Mouse (Mus musculus) midbrain, embryonic 15.5 days (tissue): ENCODE results near the gene Gcnt4. TPM values are rescaled to one million over a fixed set of nuclear protein-coding genes. Genes with fewer than 3 reads are reported as not detected.

Experiments
- ATAC-seq: fragments of 200-750 bp; cut with Nextera tagmentation; replicated peaks from 2 replicates; pipeline ENCODE4 v1.8.0; 2017; ENCODE audit warnings: moderate TSS enrichment
- H3K27ac ChIP-seq: fragments of 300-500 bp; sonication (generic); 2 replicates; pipeline ENCODE4 v1.5.1; 2015; ENCODE audit warnings: mild to moderate bottlenecking, inconsistent platforms
- H3K27me3 ChIP-seq: fragments of 300-500 bp; sonication (generic); replicated peaks from 2 replicates; pipeline ENCODE4 v1.6.1; 2015; ENCODE audit warnings: inconsistent platforms
- H3K36me3 ChIP-seq: fragments of 300-500 bp; sonication (generic); replicated peaks from 2 replicates; pipeline ENCODE4 v1.6.1; 2015; ENCODE audit warnings: inconsistent platforms
- H3K4me1 ChIP-seq: fragments of 300-500 bp; sonication (generic); 2 replicates; pipeline ENCODE4 v1.6.1; 2015; ENCODE audit warnings: inconsistent platforms
- H3K4me2 ChIP-seq: fragments of 300-500 bp; sonication (generic); 2 replicates; pipeline ENCODE4 v1.6.1; 2015; ENCODE audit warnings: inconsistent platforms, mild to moderate bottlenecking, moderate library complexity
- H3K4me3 ChIP-seq: fragments of 300-500 bp; sonication (generic); 2 replicates; pipeline ENCODE4 v1.5.1; 2015; ENCODE audit warnings: mild to moderate bottlenecking, inconsistent platforms
- H3K9ac ChIP-seq: fragments of 300-500 bp; sonication (generic); 2 replicates; pipeline ENCODE4 v1.6.1; 2015; ENCODE audit warnings: mild to moderate bottlenecking, inconsistent platforms
- H3K9me3 ChIP-seq: fragments of 300-500 bp; sonication (generic); 2 replicates; pipeline ENCODE4 v1.6.1; 2016; ENCODE audit warnings: inconsistent platforms
- WGBS: fragments of 180-500 bp; shearing (Covaris S2); methylation state at CpG from one replicate; pipeline ENCODE4 v1.1.7; 2015; ENCODE audit warnings: mixed read lengths; 5-methylcytosine and 5-hydroxymethylcytosine counted together
- polyA plus RNA-seq: library from polyadenylated mRNA; unstranded; fragments of >200 nt; fragmentation: Nextera tagmentation; extraction: Ambion mirVana; gene quantifications from 2 replicates; pipeline ENCODE4 v1.2.1, GENCODE M21; 2015

Gene Gcnt4
- polyA plus RNA-seq, 1 experiment from 2014 or later = 0.14 TPM

GRCm38 (mm10) chr13:96961366-96962157 lies 37.1 kb downstream of the Gcnt4 start:
- Histone ChIP-seq H3K9ac (no peak overlapping the region), H3K4me1 (no peaks in the 10 kb centered on the region), H3K9me3 (no peaks in the 10 kb centered on the region), H3K27ac (no peak overlapping the region), H3K36me3 (no peaks in the 10 kb centered on the region), H3K4me3 (no peak overlapping the region), H3K27me3 (no peaks in the 10 kb centered on the region), H3K4me2 (no peak overlapping the region)
- 87% methylated on average over 9 of the region's 9 CpGs for WGBS
- no peak for ATAC-seq

GRCm38 (mm10) chr13:96962801-96963200 lies 38.3 kb downstream of the Gcnt4 start:
- Histone ChIP-seq H3K27me3 (no peaks in the 10 kb centered on the region), H3K36me3 (no peaks in the 10 kb centered on the region), H3K9ac (no peak overlapping the region), H3K27ac (no peak overlapping the region), H3K4me2 (no peak overlapping the region), H3K4me3 (no peak overlapping the region), H3K4me1 (no peaks in the 10 kb centered on the region), H3K9me3 (no peaks in the 10 kb centered on the region)
- WGBS = 91% methylated on average over 5 of the region's 5 CpGs
- ATAC-seq = no peak

GRCm38 (mm10) chr13:96964981-96965380 lies 40.5 kb downstream of the Gcnt4 start:
- Histone ChIP-seq H3K36me3 (no peaks in the 10 kb centered on the region), H3K4me2 (no peak overlapping the region), H3K9ac (no peak overlapping the region), H3K4me3 (no peak overlapping the region), H3K27me3 (no peaks in the 10 kb centered on the region), H3K4me1 (no peaks in the 10 kb centered on the region), H3K27ac (no peak overlapping the region), H3K9me3 (no peaks in the 10 kb centered on the region)
- 89% methylated on average over 7 of the region's 7 CpGs for WGBS
- ATAC-seq = no peak

GRCm38 (mm10) chr13:96966210-96967089 lies 42.0 kb downstream of the Gcnt4 start:
- 76% methylated on average over 15 of the region's 15 CpGs for whole genome bisulfite sequencing
- no peaks in the 10 kb centered on the region for H3K4me1 ChIP-seq
- no peak for ATAC-seq
- H3K4me2 ChIP-seq = no peak overlapping the region
- no peak overlapping the region for H3K9ac ChIP-seq
- no peak overlapping the region for H3K4me3 ChIP-seq
- H3K9me3 ChIP-seq = no peaks in the 10 kb centered on the region
- no peaks in the 10 kb centered on the region for H3K27me3 ChIP-seq
- no peaks in the 10 kb centered on the region for H3K36me3 ChIP-seq
- H3K27ac ChIP-seq = 0 out of 2 replicates have a peak overlapping the region, but pooled peaks have one; percentile 11

- Histone ChIP-seq H3K9ac (no peak overlapping the region), H3K27ac (no peak overlapping the region), H3K36me3 (no peaks in the 10 kb centered on the region), H3K4me1 (no peaks in the 10 kb centered on the region), H3K4me3 (no peak overlapping the region), H3K4me2 (no peak overlapping the region), H3K27me3 (no peaks in the 10 kb centered on the region), H3K9me3 (no peaks in the 10 kb centered on the region)
- no peak for ATAC-seq
- WGBS = 86% methylated on average over 5 of the region's 5 CpGs
Observed at GRCm38 (mm10) chr13:96967091-96967490, 42.6 kb downstream of the Gcnt4 start.

GRCm38 (mm10) chr13:96967822-96968221 lies 43.3 kb downstream of the Gcnt4 start:
- WGBS = 81% methylated on average over 2 of the region's 2 CpGs
- no peak overlapping the region for H3K27ac ChIP-seq

GRCm38 (mm10) chr13:96971076-96971475 lies 46.6 kb downstream of the Gcnt4 start:
- no peak overlapping the region for H3K4me3 ChIP-seq
- no peak overlapping the region for H3K4me2 ChIP-seq
- WGBS = 77% methylated on average over 4 of the region's 4 CpGs
- no peaks in the 10 kb centered on the region for H3K27me3 ChIP-seq
- ATAC-seq = no peak
- 0 out of 2 replicates have a peak overlapping the region, but pooled peaks have one; percentile 57 for H3K27ac ChIP-seq
- H3K9ac ChIP-seq = no peak overlapping the region
- H3K9me3 ChIP-seq = no peaks in the 10 kb centered on the region
- no peaks in the 10 kb centered on the region for H3K36me3 ChIP-seq
- H3K4me1 ChIP-seq = no peaks in the 10 kb centered on the region

More at GRCm38 (mm10) chr13:96967822-96968221, 43.3 kb downstream of the Gcnt4 start:
- H3K27me3 ChIP-seq = no peaks in the 10 kb centered on the region
- no peak overlapping the region for H3K4me3 ChIP-seq
- H3K4me1 ChIP-seq = no peaks in the 10 kb centered on the region
- no peaks in the 10 kb centered on the region for H3K9me3 ChIP-seq
- H3K4me2 ChIP-seq = no peak overlapping the region
- ATAC-seq = no peak
- H3K9ac ChIP-seq = no peak overlapping the region
- H3K36me3 ChIP-seq = no peaks in the 10 kb centered on the region

- WGBS = 67% methylated on average over 9 of the region's 9 CpGs
- no peaks in the 10 kb centered on the region for H3K4me1 ChIP-seq
- ATAC-seq = peak; percentile 82
- no peaks in the 10 kb centered on the region for H3K9me3 ChIP-seq
- no peak overlapping the region for H3K4me2 ChIP-seq
- H3K4me3 ChIP-seq = no peak overlapping the region
- no peaks in the 10 kb centered on the region for H3K36me3 ChIP-seq
- no peak overlapping the region for H3K9ac ChIP-seq
- H3K27me3 ChIP-seq = no peaks in the 10 kb centered on the region
- H3K27ac ChIP-seq = 0 out of 2 replicates have a peak overlapping the region, but pooled peaks have one; percentile 4
Observed at GRCm38 (mm10) chr13:96971861-96972282, 47.4 kb downstream of the Gcnt4 start.

GRCm38 (mm10) chr13:96973318-96973717 lies 48.8 kb downstream of the Gcnt4 start:
- H3K27ac ChIP-seq = no peak overlapping the region
- no peaks in the 10 kb centered on the region for H3K9me3 ChIP-seq
- H3K4me1 ChIP-seq = no peaks in the 10 kb centered on the region
- H3K4me2 ChIP-seq = no peak overlapping the region
- WGBS = 97% methylated on average over 4 of the region's 4 CpGs
- H3K4me3 ChIP-seq = no peak overlapping the region
- no peak for ATAC-seq
- no peak overlapping the region for H3K9ac ChIP-seq
- no peaks in the 10 kb centered on the region for H3K27me3 ChIP-seq
- H3K36me3 ChIP-seq = no peaks in the 10 kb centered on the region

- H3K27me3 ChIP-seq = no peaks in the 10 kb centered on the region
- no peak overlapping the region for H3K4me2 ChIP-seq
- no peaks in the 10 kb centered on the region for H3K4me1 ChIP-seq
- no peaks in the 10 kb centered on the region for H3K9me3 ChIP-seq
- ATAC-seq = no peak
- no peaks in the 10 kb centered on the region for H3K36me3 ChIP-seq
- no peak overlapping the region for H3K27ac ChIP-seq
- WGBS = 90% methylated on average over 6 of the region's 6 CpGs
- H3K9ac ChIP-seq = no peak overlapping the region
- no peak overlapping the region for H3K4me3 ChIP-seq
Observed at GRCm38 (mm10) chr13:96976986-96977595, 52.6 kb downstream of the Gcnt4 start.

- ATAC-seq = no peak
Observed at GRCm38 (mm10) chr13:96980561-96980960, 56.1 kb downstream of the Gcnt4 start.

More at GRCm38 (mm10) chr13:96980561-96980960, 56.1 kb downstream of the Gcnt4 start:
- Histone ChIP-seq H3K36me3 (no peaks in the 10 kb centered on the region), H3K4me3 (no peak overlapping the region), H3K4me1 (no peaks in the 10 kb centered on the region), H3K9me3 (no peaks in the 10 kb centered on the region), H3K9ac (no peak overlapping the region), H3K27me3 (no peaks in the 10 kb centered on the region), H3K27ac (no peak overlapping the region), H3K4me2 (no peak overlapping the region)
